Mouse (Mus musculus): ENCODE measurements around the gene Nmi.
"Not testable (repeated sequence)": the region's sequence is repeated elsewhere in the genome, so short reads cannot be mapped to it uniquely, and the experiment has no call there.

The Nmi gene

GRCm38 (mm10) chr2:51973410-51973968 is at the start of gene Nmi:
Nmi (minus strand) TSS chr2:51973494.
- no peak for DNase-seq (ENCODE audit: low spot score in 2 of 2)

DNA sequence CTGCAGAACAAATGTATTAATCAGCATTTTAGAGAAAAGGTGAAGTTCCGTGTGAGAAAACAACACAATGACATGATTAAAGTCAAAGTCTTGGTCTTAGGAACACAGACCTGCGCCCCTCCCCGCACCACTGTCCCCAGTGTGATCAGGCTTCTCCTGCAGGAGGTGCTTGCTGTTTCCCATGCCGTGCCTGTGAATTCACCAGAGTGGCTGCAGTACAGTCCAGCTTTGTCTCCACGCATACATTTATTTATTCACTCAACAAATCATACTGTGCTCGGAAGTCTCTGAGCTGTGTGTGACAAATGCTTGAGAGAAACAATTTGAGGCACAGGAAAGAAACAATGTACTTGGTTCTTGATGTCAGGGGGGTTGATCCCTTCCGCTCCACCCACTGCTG is 43.1 kb upstream of the Nmi start:
- no peak for DNase-seq (ENCODE audit: low spot score in 2 of 2)

DNA sequence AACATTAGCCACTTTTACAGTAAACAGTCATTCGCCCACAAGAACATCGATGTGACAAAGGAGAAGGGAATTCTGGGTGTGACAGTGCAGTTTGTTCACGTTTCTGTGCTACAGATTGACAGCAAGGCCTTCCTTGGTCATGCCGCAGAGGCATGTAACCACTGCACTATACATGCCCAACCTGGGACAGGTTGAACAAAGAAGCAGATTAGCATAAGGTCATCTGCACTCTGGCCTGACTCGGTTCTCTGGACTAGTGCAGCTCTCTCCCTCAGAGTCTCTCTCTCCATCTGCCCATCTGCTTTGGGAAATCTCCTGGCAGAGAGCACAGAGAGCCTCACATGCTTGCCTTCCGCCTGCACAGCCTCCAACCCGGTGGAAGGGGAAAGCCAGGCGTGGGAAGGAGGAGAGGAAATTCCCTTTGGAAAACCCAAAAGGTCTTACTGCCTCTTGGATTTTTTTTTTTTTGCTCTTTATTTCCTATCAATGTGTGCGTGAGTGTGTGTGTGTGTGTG is 40.1 kb upstream of the Nmi start:
- DNase-seq (ENCODE audit: low spot score in 2 of 2), result peak; percentile 15 to 27

DNA sequence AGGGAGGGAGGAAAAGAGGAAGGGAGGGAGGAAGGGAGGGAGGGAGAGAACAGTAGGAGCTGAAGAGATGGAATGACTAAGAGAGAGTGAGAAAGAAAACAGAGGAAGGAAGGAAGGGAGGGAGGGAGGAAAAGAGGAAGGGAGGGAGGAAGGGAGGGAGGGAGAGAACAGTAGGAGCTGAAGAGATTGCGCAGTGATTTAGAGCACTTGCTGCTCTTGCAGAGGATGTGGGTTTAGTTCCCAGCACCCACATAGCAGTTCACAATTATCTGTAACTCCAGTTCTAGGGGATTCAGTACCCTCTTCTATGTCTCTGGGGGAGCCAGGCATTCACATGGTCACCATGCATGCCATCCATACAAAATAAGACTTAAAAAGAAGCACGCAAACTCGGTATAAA is 38.5 kb upstream of the Nmi start:
- not testable (repeated sequence) for DNase-seq (ENCODE audit: low spot score in 2 of 2)

- peak; percentile 20 to 30 for DNase-seq (ENCODE audit: low spot score in 2 of 2)
Measured at GRCm38 (mm10) chr2:52006380-52006779, 33.1 kb upstream of the Nmi start.

GRCm38 (mm10) chr2:52002299-52002698 is 29.0 kb upstream of the Nmi start:
- not testable (repeated sequence) for DNase-seq (ENCODE audit: low spot score in 2 of 2)

DNA sequence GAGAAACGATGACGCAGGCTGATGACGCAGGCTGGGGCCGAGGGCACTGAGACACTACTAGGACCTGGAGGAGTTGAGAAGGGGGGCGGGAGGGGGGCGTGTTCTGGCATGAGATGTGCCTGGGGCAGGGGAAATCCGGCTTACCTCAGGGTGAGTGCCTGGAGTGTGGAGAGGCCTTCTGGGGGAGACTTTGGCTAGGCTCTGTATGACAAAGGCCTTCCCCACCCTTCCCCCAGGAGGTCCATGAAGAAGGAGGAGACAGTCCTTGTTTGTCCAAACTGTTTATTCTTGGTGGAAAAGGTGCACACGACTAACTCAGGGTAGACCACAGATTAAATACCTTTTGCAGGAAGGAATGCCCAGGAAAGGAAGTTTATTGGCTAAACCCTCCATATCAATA is 28.2 kb upstream of the Nmi start:
- no peak for DNase-seq (ENCODE audit: low spot score in 2 of 2)

GRCm38 (mm10) chr2:51999996-52000395 is 26.7 kb upstream of the Nmi start:
- DNase-seq (ENCODE audit: low spot score in 2 of 2), result no peak

DNA sequence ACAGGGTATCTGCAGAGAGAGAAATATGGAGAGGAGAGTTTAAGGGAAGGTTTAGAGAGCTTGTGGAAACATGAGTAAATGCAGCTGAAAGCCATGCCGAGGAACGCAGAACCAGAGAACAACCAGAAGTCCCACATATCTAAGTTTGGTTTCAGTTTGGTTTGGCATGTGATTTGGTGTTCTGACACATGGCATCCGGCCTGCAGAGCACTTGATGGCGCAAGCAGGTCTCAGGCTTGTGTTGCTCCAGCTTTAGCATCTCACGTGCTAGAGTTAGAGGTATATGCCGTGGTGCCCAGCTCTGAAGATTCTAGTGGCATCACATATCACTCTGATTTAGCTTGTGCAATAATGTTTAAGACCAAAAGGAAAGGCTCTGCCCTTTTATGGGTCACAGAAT is 18.2 kb upstream of the Nmi start:
- no peak for DNase-seq (ENCODE audit: low spot score in 2 of 2)

DNA sequence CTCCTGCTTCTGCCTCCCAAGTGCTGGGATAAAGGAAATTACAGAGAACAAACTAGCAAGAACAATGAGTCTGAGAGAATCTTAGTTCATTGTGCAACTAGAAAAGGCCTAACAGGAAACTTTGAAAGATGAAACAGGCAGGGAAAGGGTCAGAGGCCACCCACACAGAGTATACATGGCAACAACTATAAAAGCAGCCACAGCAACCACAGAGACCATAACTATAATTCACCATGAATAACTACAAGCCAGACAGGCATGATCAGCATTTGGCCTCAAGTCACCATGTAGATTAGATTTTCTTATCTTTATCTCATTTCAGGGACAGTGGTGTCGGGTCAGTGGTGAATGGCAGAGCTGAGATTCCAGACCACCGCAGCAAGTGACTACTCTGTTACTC is 16.3 kb upstream of the Nmi start:
- DNase-seq (ENCODE audit: low spot score in 2 of 2), result no peak

GRCm38 (mm10) chr2:51986695-51987094 is 13.4 kb upstream of the Nmi start:
- peak in 1 of 2 experiments; percentile 18 for DNase-seq (ENCODE audit: low spot score in 2 of 2)

- no peak for DNase-seq (ENCODE audit: low spot score in 2 of 2)
Measured at GRCm38 (mm10) chr2:51986157-51986556, 12.9 kb upstream of the Nmi start.

DNA sequence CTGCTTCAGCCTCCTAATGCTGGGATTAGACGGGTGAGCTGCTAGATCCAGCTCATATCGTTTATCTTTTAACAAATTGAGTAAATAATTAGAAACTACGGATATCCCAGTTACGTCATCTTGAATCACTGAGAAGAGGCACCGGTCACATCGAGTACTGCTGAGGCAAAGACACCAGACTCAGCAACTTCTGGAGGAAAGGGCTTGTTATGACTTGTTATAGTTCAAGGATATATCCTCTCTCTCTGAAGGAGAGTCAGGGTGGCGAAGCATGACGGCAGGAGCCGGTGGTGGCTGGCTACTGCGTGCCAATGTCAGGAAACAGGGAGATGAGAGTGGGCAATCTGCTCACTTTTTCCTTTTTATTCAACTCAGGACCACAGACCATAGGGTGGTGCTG is 11.9 kb upstream of the Nmi start:
- DNase-seq (ENCODE audit: low spot score in 2 of 2), result no peak

GRCm38 (mm10) chr2:51982288-51982687 is 9.0 kb upstream of the Nmi start:
- no peak for DNase-seq (ENCODE audit: low spot score in 2 of 2)

DNA sequence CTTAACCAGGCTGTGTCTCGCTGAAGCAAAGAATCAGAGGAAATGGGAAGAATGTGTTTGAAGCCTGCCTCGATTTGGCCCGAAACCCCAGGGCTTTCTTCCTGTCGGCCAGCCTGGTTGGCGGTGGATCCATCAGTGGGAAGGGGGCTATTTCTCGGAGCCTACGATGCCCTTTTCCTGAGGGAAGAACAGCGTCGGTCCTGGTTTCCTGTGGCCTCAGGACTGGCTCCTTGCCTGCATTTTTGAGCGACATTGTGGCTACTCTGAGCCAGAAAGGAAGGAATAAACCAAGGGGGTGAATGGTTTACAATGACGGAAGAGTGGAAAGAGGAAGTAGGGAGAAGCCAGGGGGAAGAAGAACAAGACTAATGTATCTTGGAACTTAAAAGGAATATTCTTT is 8.3 kb upstream of the Nmi start:
- DNase-seq (ENCODE audit: low spot score in 2 of 2), result peak; percentile 33 to 40

DNA sequence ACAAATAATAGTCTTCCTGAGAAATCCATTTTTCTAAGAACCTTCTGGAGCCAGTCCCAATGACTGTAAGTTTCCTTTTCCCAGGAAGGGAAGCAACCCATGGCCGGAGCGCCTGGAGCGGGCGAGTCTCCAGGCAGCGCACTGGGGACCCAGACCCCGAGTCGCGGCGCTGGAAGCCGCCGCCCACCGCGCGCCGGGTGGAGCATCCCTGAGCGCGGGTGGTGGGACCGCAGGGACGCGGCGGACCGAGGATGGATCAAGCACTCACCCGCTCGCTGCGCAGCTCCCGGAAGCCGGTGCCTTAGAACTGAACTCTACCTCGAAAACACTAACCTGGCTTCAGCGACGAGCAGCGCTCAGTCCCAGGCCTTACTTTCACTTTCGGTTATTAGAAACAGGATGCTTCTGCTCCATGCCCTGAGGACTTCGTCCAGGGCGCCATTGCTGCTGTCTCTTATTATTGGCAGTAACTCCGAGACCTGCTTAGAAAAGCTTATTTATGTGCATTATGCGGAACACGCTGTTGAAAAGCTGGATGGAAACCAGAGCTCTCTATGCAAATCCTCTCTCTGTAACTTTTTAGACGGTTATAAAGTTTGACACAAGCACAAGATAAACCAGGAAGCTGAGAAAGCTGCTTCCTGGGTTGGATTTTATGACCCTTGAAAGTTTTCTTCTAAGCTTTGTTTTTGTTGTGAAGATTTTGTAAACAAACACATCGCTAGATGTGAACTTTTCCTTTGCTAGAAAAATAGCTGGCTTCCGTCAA is 469 bp downstream of the Nmi start:
- DNase-seq (ENCODE audit: low spot score in 2 of 2), result peak; percentile 63 to 67

GRCm38 (mm10) chr2:51972142-51972541 is 1.2 kb downstream of the Nmi start:
- peak; percentile 40 to 47 for DNase-seq (ENCODE audit: low spot score in 2 of 2)

- no peak for DNase-seq (ENCODE audit: low spot score in 2 of 2)
Measured at GRCm38 (mm10) chr2:51970897-51971296, 2.4 kb downstream of the Nmi start.

GRCm38 (mm10) chr2:51967288-51967687 is 6.0 kb downstream of the Nmi start:
- DNase-seq (ENCODE audit: low spot score in 2 of 2), result no peak

GRCm38 (mm10) chr2:51953648-51954204 is 19.6 kb downstream of the Nmi start:
- DNase-seq (ENCODE audit: low spot score in 2 of 2), result no peak

GRCm38 (mm10) chr2:51950876-51951275 is 22.4 kb downstream of the Nmi start:
- no peak for DNase-seq (ENCODE audit: low spot score in 2 of 2)

DNA sequence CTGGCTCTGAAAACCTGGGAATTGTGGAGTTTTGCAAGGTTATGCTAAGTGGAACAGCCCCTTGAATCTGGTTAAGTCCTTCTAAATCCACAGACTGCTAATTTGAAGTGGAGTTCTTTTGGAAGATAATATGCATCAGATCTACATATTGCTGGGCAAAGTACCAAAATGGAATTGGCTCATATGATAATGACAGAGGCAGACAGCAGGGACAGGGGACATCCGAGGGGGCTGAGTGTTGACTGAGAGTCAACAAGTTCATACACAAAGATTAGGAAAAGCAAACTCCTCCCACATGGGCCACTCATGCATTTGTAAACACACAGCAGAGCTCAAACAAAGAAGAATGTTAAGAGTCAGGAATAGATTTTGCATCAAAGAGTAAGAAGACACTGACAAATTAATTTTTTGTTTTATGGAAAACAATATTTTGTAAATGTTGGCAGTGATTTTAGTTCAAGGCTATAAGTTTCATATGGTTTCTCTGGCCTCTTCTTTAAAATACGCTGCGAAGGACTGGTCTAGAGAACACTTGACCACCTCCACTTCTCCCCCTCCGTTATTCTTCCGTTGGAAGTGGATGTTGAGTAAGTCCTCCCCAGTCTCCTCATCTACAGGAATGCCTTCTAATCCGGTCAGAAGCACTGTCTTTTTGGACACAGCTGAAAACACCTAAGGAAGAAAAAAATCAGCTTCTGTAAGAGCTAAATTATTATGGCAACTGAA is 25.0 kb downstream of the Nmi start:
- no peak for DNase-seq (ENCODE audit: low spot score in 2 of 2)

All from heart, adult 9 months (tissue).